In genomic region chr11:19204521-19204920, GRCm38 (mm10) we compare ENCODE assay signal across 8 mouse cellular contexts.
DNase-seq lines count a peak whose midpoint lies in the region; ATAC-seq and TF ChIP-seq lines count a peak whose summit lies in the region.

No protein-coding gene starts in this region.

- 48% methylated on average over 7 of the region's 7 CpGs for WGBS in kidney, embryonic 14.5 days
- 8% methylated on average over 7 of the region's 7 CpGs for WGBS in midbrain, embryonic 15.5 days
- WGBS in liver, postnatal 0 days (ENCODE audit: insufficient replicate concordance), result 65% methylated on average over 7 of the region's 7 CpGs

- no peaks in the 10 kb centered on the region for H3K27me3 ChIP-seq in kidney, embryonic 14.5 days (ENCODE audit: control insufficient read depth, insufficient read depth, low read length)
- H3K27me3 ChIP-seq in midbrain, embryonic 15.5 days (replicated peaks), result no peaks in the 10 kb centered on the region
- no peaks in the 10 kb centered on the region for H3K27me3 ChIP-seq in liver, postnatal 0 days (ENCODE audit: insufficient read depth, low read length)

- H3K27ac ChIP-seq in kidney, embryonic 14.5 days (ENCODE audit: low read depth, low read length), result no peak overlapping the region
- no peak overlapping the region for H3K27ac ChIP-seq in midbrain, embryonic 15.5 days
- H3K27ac ChIP-seq in liver, postnatal 0 days (ENCODE audit: low read depth), result no peak overlapping the region

- no peak overlapping the region for H3K4me3 ChIP-seq in kidney, embryonic 14.5 days (ENCODE audit: low read length)
- H3K4me3 ChIP-seq in midbrain, embryonic 15.5 days, result no peak overlapping the region
- H3K4me3 ChIP-seq in liver, postnatal 0 days (ENCODE audit: low read depth, low read length), result no peak overlapping the region

- no peak for ATAC-seq in kidney, embryonic 14.5 days (ENCODE audit: low FRiP score, low TSS enrichment)
- ATAC-seq in midbrain, embryonic 15.5 days (replicated peaks), result peak; percentile 76
- ATAC-seq in liver, postnatal 0 days, result no peak
- ATAC-seq in erythroblast, adult 5-6 weeks (replicated peaks; ENCODE audit: low FRiP score, poor library complexity, severe bottlenecking), result no peak

- no peak overlapping the region for H3K4me2 ChIP-seq in kidney, embryonic 14.5 days (replicated peaks; ENCODE audit: low read depth, low read length)
- peak overlapping the region; percentile 12; the same call in 1 of the 2 replicates for H3K4me2 ChIP-seq in midbrain, embryonic 15.5 days
- H3K4me2 ChIP-seq in liver, postnatal 0 days (ENCODE audit: low read depth, low read length), result no peak overlapping the region

- DNase-seq in kidney, adult 11 months, result peak; percentile 4
- DNase-seq in gastrocnemius, postnatal 25 days, result peak; percentile 59
- DNase-seq in kidney, adult 9 months, result peak; percentile 20
- DNase-seq in liver, postnatal 0 days, result no peak
- DNase-seq in B cell, adult 2 months, result no peak

- no peak overlapping the region for H3K9ac ChIP-seq in kidney, embryonic 14.5 days (ENCODE audit: low read depth, low read length)
- H3K9ac ChIP-seq in midbrain, embryonic 15.5 days, result no peak overlapping the region
- H3K9ac ChIP-seq in liver, postnatal 0 days (replicated peaks), result no peak overlapping the region

- no peak for TF ChIP-seq CTCF in liver, postnatal 0 days (IDR thresholded peaks at IDR 0.05; ENCODE audit: low read depth)

- no peaks in the 10 kb centered on the region for H3K9me3 ChIP-seq in kidney, embryonic 14.5 days (ENCODE audit: control insufficient read depth, low read length)
- no peaks in the 10 kb centered on the region for H3K9me3 ChIP-seq in midbrain, embryonic 15.5 days
- H3K9me3 ChIP-seq in liver, postnatal 0 days (ENCODE audit: low read length), result no peaks in the 10 kb centered on the region

- peaks cover 4% of the 10 kb centered on the region; the same call in 1 of the 2 replicates for H3K4me1 ChIP-seq in kidney, embryonic 14.5 days (ENCODE audit: control insufficient read depth, insufficient read depth, low read length)
- peaks cover 8% of the 10 kb centered on the region for H3K4me1 ChIP-seq in midbrain, embryonic 15.5 days
- no peaks in the 10 kb centered on the region for H3K4me1 ChIP-seq in liver, postnatal 0 days (ENCODE audit: insufficient read depth)

- no peak for TF ChIP-seq EP300 in liver, postnatal 0 days (IDR thresholded peaks at IDR 0.05; ENCODE audit: low read depth)

- no peaks in the 10 kb centered on the region for H3K36me3 ChIP-seq in kidney, embryonic 14.5 days (ENCODE audit: control insufficient read depth, insufficient read depth, low read length)
- H3K36me3 ChIP-seq in midbrain, embryonic 15.5 days (replicated peaks), result no peaks in the 10 kb centered on the region
- no peaks in the 10 kb centered on the region for H3K36me3 ChIP-seq in liver, postnatal 0 days (replicated peaks; ENCODE audit: insufficient read depth, low read length)

Comparison
In these comparisons a context has a peak if more than half of its experiments do, and no peak if none do; other contexts are left out.
1. DNase-seq: peak in kidney, adult 11 months (single experiment), gastrocnemius, postnatal 25 days (single experiment) and kidney, adult 9 months (single experiment); none in liver, postnatal 0 days (single experiment) and B cell, adult 2 months (0 of 2).